Mouse (Mus musculus) neutrophil, adult 59 days (primary cell): Measurements from ENCODE around the gene Skp2. TPM values are rescaled to one million over a fixed set of nuclear protein-coding genes. Genes with fewer than 3 reads are reported as not detected.

Source experiments
- total RNA-seq, 2 experiments: library from RNA; stranded (reverse); gene quantifications; 1 replicate in 1 of 2; 2 replicates in 1 of 2; pipeline ENCODE4 v1.2.4; 2023

Skp2 gene
- total RNA-seq: 1 to 10 TPM; 5.8 to 6.8 TPM

GRCm38 (mm10) chr15:9155325-9155724, at the start of gene Skp2:
Skp2 (minus strand) TSS chr15:9155425.

GRCm38 (mm10) chr15:9140252-9140680, 15.0 kb downstream of the Skp2 start, which contains the start of gene Lmbrd2:
Lmbrd2 (plus strand) TSS chr15:9140550.

GRCm38 (mm10) chr15:9070912-9071555, 84.2 kb downstream of the Skp2 start, which contains the start of gene Nadk2:
Nadk2 (plus strand) TSS chr15:9071260.

Other genes starting within 250 kb of the Skp2 start
- under 1 TPM in 1 of 2 experiments, not detected in 1; 0.09 TPM for gene Ranbp3l, start 187.5 kb downstream of the Skp2 start, total RNA-seq
- gene Nadk2, start 84.2 kb downstream of the Skp2 start, total RNA-seq: 10 to 100 TPM; 27.6 to 34.0 TPM
- gene Lmbrd2, start 14.9 kb downstream of the Skp2 start, total RNA-seq: 10 to 100 TPM in 1 of 2 experiments, 1 to 10 TPM in 1; 6.3 to 12.1 TPM
- gene Ugt3a1, start 121.5 kb upstream of the Skp2 start, total RNA-seq: not detected
- gene Ugt3a2, start 180.1 kb upstream of the Skp2 start, total RNA-seq: not detected